Comparison of ENCODE assay signal across 14 mouse cellular contexts in the genomic region with DNA sequence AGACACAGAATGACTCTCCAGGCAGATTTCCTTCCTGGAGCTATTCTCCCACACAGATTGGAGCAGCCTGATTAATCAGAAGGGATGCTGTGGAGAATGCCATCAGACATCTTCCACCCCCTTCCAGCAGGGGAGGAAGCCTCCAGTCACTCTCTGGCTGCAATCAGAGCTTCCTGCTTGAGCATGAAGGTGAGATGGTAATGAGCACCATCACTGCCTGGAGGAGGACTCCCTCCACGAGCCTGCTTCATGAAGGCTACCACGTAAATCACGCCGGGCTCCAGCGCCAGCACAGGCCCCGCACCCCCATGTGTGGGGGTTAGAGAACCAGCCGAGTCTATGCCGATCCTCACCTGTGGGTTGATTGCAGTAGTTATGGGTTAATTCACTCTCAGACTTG.
DNase-seq lines count a peak whose midpoint lies in the region.
"Had no signal": no experiment of that assay in that cellular context is flagged by ENCODE, and none has a peak within 500 bp of the region (broad histone marks: within the 10 kb centered on the region; RNA-seq: fewer than 3 reads in every experiment).

No protein-coding gene starts in this region.

- peak; percentile 35 to 42 for DNase-seq in layer of hippocampus, adult 18-20 months (ENCODE audit: low spot score in 2 of 2)
- no peak for DNase-seq in layer of hippocampus, adult 11-12 months (ENCODE audit: low spot score)
- peak; percentile 80 for DNase-seq in right cerebral cortex, adult 18-20 months
- DNase-seq in right cerebral cortex, postnatal 14 days, result no peak
- DNase-seq in left cerebral cortex, postnatal 14 days (ENCODE audit: low spot score in 2 of 2), result peak; percentile 18 to 34
- no peak for DNase-seq in cerebellum, postnatal 14 days
- DNase-seq in yolk sac, embryonic 10.5 days (ENCODE audit: low spot score), result no peak
- DNase-seq: adrenal gland, postnatal 25 days; cerebellum, adult 2 months; heart, postnatal 10 days; kidney, adult 18-20 months; kidney, postnatal 25 days; liver, embryonic 13.5 days; thymus, adult 18-20 months had no signal

- intact Hi-C loops in left cerebral cortex, postnatal 14 days (cut with DNase I), result no loop called here

Comparison
In these comparisons a context has a peak if more than half of its experiments do, and no peak if none do; other contexts are left out.
1. DNase-seq: peak in layer of hippocampus, adult 18-20 months (2 of 2), right cerebral cortex, adult 18-20 months (single experiment) and left cerebral cortex, postnatal 14 days (2 of 2); none in layer of hippocampus, adult 11-12 months (single experiment), right cerebral cortex, postnatal 14 days (single experiment), cerebellum, postnatal 14 days (0 of 2) and yolk sac, embryonic 10.5 days (single experiment).